Mouse (Mus musculus): ENCODE results near the gene Shmt1.

DNA sequence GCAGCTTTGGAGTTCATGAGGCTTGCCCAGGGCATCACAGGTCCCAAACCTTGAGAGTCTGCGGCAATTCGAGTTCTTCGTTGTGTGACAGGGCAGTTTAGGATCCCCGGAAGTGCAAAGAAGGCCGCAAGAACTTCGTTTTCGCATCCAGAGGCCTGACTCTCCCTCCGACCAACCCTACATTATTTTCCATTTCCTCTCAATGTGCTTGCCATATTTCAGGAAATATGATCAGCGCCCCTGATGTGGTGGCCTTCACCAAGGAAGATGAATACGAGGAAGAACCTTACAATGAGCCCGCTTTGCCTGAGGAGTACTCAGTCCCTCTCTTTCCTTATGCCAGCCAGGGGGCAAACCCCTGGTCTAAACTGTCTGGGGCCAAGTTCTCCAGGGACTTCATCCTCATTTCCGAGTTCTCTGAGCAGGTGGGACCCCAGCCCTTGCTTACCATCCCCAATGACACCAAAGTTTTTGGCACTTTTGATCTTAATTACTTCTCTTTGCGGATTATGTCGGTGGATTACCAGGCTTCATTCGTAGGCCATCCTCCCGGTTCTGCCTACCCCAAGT lies 33.6 kb downstream of the Shmt1 start:
- no peak for TF ChIP-seq POLR2A (IDR thresholded peaks at IDR 0.05; ENCODE audit: borderline replicate concordance, insufficient read depth, low read length)
- TF ChIP-seq CTCF (IDR thresholded peaks at IDR 0.05; ENCODE audit: borderline replicate concordance, insufficient read depth, low read depth, low read length): no peak

All from cerebellum, adult 2 months (tissue).